Comparison of ENCODE assay signal across 10 mouse cellular contexts in genomic region chr4:82614466-82614805, GRCm38 (mm10).
DNase-seq lines count a peak whose midpoint lies in the region; ATAC-seq lines count a peak whose summit lies in the region.
"Had no signal": no experiment of that assay in that cellular context is flagged by ENCODE, and none has a peak within 500 bp of the region (broad histone marks: within the 10 kb centered on the region; RNA-seq: fewer than 3 reads in every experiment).

No protein-coding gene starts in this region.

- peak overlapping the region; percentile 39; the same call in 1 of the 2 replicates for H3K27ac ChIP-seq in embryonic facial prominence, embryonic 13.5 days
- peak overlapping the region; percentile 37 for H3K27ac ChIP-seq in hindbrain, embryonic 13.5 days
- peak overlapping the region; percentile 49 for H3K27ac ChIP-seq in midbrain, embryonic 13.5 days
- H3K27ac ChIP-seq: macrophage had no signal

- DNase-seq in frontal cortex, postnatal 14 days (ENCODE audit: low spot score in 2 of 2) = no peak
- DNase-seq in cerebellum, adult 9-11 months = no peak
- no peak for DNase-seq in cerebellum, postnatal 4 days (ENCODE audit: low spot score in 2 of 2)
- DNase-seq in left cerebral cortex, postnatal 36 days (ENCODE audit: low spot score in 2 of 2) = no peak
- DNase-seq: thymus, adult 18-20 months had no signal

- intact Hi-C loops in left cerebral cortex, postnatal 36 days (cut with DNase I) = loop anchor here (2.0 to 10.0 kb wide), 2 partner anchors 1050 to 1440 kb away; no protein-coding TSS in a partner anchor

- H3K4me3 ChIP-seq in embryonic facial prominence, embryonic 13.5 days = no peak overlapping the region
- no peak overlapping the region for H3K4me3 ChIP-seq in hindbrain, embryonic 13.5 days
- no peak overlapping the region for H3K4me3 ChIP-seq in midbrain, embryonic 13.5 days (replicated peaks)

- H3K36me3 ChIP-seq in embryonic facial prominence, embryonic 13.5 days = no peaks in the 10 kb centered on the region
- no peaks in the 10 kb centered on the region for H3K36me3 ChIP-seq in hindbrain, embryonic 13.5 days
- no peaks in the 10 kb centered on the region for H3K36me3 ChIP-seq in midbrain, embryonic 13.5 days

- H3K4me1 ChIP-seq in embryonic facial prominence, embryonic 13.5 days = peaks cover 36% of the 10 kb centered on the region
- peaks cover 28% of the 10 kb centered on the region for H3K4me1 ChIP-seq in hindbrain, embryonic 13.5 days (replicated peaks)
- peaks cover 25% of the 10 kb centered on the region for H3K4me1 ChIP-seq in midbrain, embryonic 13.5 days (replicated peaks)

- peak; percentile 35; the same call in 1 of the 2 replicates for ATAC-seq in frontal cortex, adult (ENCODE audit: low TSS enrichment)
- no peak for ATAC-seq in embryonic facial prominence, embryonic 13.5 days (ENCODE audit: insufficient number of reproducible peaks, insufficient read depth, low FRiP score, low TSS enrichment, low read depth)
- ATAC-seq in hindbrain, embryonic 13.5 days (ENCODE audit: low FRiP score) = peak; percentile 81
- ATAC-seq in midbrain, embryonic 13.5 days = peak; percentile 73

- H3K9ac ChIP-seq in embryonic facial prominence, embryonic 13.5 days = no peak overlapping the region
- no peak overlapping the region for H3K9ac ChIP-seq in hindbrain, embryonic 13.5 days
- H3K9ac ChIP-seq in midbrain, embryonic 13.5 days (replicated peaks) = no peak overlapping the region

- H3K27me3 ChIP-seq in embryonic facial prominence, embryonic 13.5 days = no peaks in the 10 kb centered on the region
- H3K27me3 ChIP-seq in hindbrain, embryonic 13.5 days = no peaks in the 10 kb centered on the region
- H3K27me3 ChIP-seq in midbrain, embryonic 13.5 days = no peaks in the 10 kb centered on the region

- no peaks in the 10 kb centered on the region for H3K9me3 ChIP-seq in embryonic facial prominence, embryonic 13.5 days
- no peaks in the 10 kb centered on the region for H3K9me3 ChIP-seq in hindbrain, embryonic 13.5 days
- H3K9me3 ChIP-seq in midbrain, embryonic 13.5 days = no peaks in the 10 kb centered on the region

- H3K4me2 ChIP-seq in embryonic facial prominence, embryonic 13.5 days = no peak overlapping the region
- H3K4me2 ChIP-seq in hindbrain, embryonic 13.5 days = no peak overlapping the region
- no peak overlapping the region for H3K4me2 ChIP-seq in midbrain, embryonic 13.5 days (replicated peaks)

- 39% methylated on average over 7 of the region's 7 CpGs for WGBS in embryonic facial prominence, embryonic 13.5 days
- 14% methylated on average over 7 of the region's 7 CpGs for WGBS in hindbrain, embryonic 13.5 days
- WGBS in midbrain, embryonic 13.5 days = 16% methylated on average over 7 of the region's 7 CpGs
